ENCODE assay signal across 26 mouse cellular contexts in the genomic region with DNA sequence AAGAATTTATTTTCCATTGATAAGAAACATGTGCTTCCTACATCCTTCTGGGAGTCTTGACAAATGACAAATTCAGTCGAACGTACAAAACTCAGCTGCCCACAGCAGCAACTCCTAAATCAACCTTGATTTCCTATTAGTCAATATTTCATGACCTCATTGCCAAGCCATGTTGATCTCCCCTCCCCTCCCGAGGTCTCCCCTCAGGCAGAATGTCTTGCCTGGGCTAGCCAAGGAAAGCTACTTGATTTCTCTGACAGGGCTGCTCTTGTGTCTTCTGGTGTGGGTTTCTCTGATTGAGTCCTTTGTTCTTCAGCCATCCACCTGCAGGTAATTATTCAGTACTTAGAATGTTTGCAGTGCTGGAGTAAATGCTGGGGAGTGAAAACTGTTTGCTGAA. TPM values are rescaled to one million over a fixed set of nuclear protein-coding genes. Genes with fewer than 3 reads are reported as not detected.
DNase-seq lines count a peak whose midpoint lies in the region; ATAC-seq and TF ChIP-seq lines count a peak whose summit lies in the region.
"Had no signal": no experiment of that assay in that cellular context is flagged by ENCODE, and none has a peak within 500 bp of the region (broad histone marks: within the 10 kb centered on the region; RNA-seq: fewer than 3 reads in every experiment).

No protein-coding gene starts in this region.

- WGBS in stomach, embryonic 15.5 days = 11% methylated on average over 3 of the region's 3 CpGs
- WGBS in stomach, postnatal 0 days = 15% methylated on average over 3 of the region's 3 CpGs
- WGBS in limb, embryonic 10.5 days = 12% methylated on average over 3 of the region's 3 CpGs

- no peak overlapping the region for H3K9ac ChIP-seq in stomach, embryonic 15.5 days
- no peak overlapping the region for H3K9ac ChIP-seq in stomach, postnatal 0 days (ENCODE audit: low read length)
- H3K9ac ChIP-seq: forebrain, embryonic 13.5 days; heart, embryonic 12.5 days; liver, postnatal 0 days had no signal

- H3K4me2 ChIP-seq in stomach, embryonic 15.5 days = no peak overlapping the region
- no peak overlapping the region for H3K4me2 ChIP-seq in stomach, postnatal 0 days (replicated peaks; ENCODE audit: low read depth)
- H3K4me2 ChIP-seq: forebrain, embryonic 13.5 days; heart, embryonic 12.5 days had no signal

- H3K9me3 ChIP-seq in stomach, embryonic 15.5 days = no peaks in the 10 kb centered on the region
- H3K9me3 ChIP-seq in stomach, postnatal 0 days (ENCODE audit: control insufficient read depth, low read length) = no peaks in the 10 kb centered on the region
- no peaks in the 10 kb centered on the region for H3K9me3 ChIP-seq in limb, embryonic 10.5 days (replicated peaks)
- H3K9me3 ChIP-seq: forebrain, embryonic 13.5 days; heart, embryonic 12.5 days; megakaryocyte, embryonic 14.5 days had no signal

- TF ChIP-seq EP300 in stomach, postnatal 0 days (optimal IDR thresholded peaks at IDR 0.05) = no peak

- 0 out of 2 replicates have a peak overlapping the region, but pooled peaks have one; percentile 0 for H3K27ac ChIP-seq in stomach, embryonic 15.5 days
- no peak overlapping the region for H3K27ac ChIP-seq in stomach, postnatal 0 days (replicated peaks)
- peak overlapping the region; percentile 4; the same call in 1 of the 2 replicates for H3K27ac ChIP-seq in limb, embryonic 10.5 days
- H3K27ac ChIP-seq: forebrain, embryonic 13.5 days; left cerebral cortex, adult 2 months had no signal

- DNase-seq in embryo, embryonic 10 days (ENCODE audit: low spot score) = peak; percentile 43
- no peak for DNase-seq in embryo, embryonic 9.5 days (ENCODE audit: extremely low spot score)
- no peak for DNase-seq in stomach, postnatal 0 days (ENCODE audit: low spot score)
- peak; percentile 48 for DNase-seq in limb, embryonic 10.5 days (ENCODE audit: low spot score)
- DNase-seq in right cerebral cortex, postnatal 4 days = no peak
- DNase-seq in c-Kit-positive CD71-positive TER-119-positive erythroid progenitor cells, embryonic 14.5 days (ENCODE audit: low spot score) = no peak
- DNase-seq: adrenal gland, postnatal 36 days; cerebellum, adult 8-10 months; gastrocnemius, postnatal 36 days; heart, postnatal 36 days; kidney, adult 11 months; kidney, postnatal 10 days; liver; liver, postnatal 0 days; spleen, adult 18-20 months; thymus, postnatal 14 days had no signal

- H3K27me3 ChIP-seq in stomach, embryonic 15.5 days (replicated peaks) = no peaks in the 10 kb centered on the region
- H3K27me3 ChIP-seq in stomach, postnatal 0 days (ENCODE audit: control insufficient read depth, insufficient read depth, low read length) = no peaks in the 10 kb centered on the region
- no peaks in the 10 kb centered on the region for H3K27me3 ChIP-seq in limb, embryonic 10.5 days (ENCODE audit: low read depth, poor library complexity, severe bottlenecking)
- H3K27me3 ChIP-seq: CH12.LX; forebrain, embryonic 13.5 days; heart, embryonic 12.5 days had no signal

- peaks cover 19% of the 10 kb centered on the region for H3K4me1 ChIP-seq in stomach, embryonic 15.5 days
- H3K4me1 ChIP-seq in stomach, postnatal 0 days (replicated peaks; ENCODE audit: control insufficient read depth, insufficient read depth) = no peaks in the 10 kb centered on the region
- H3K4me1 ChIP-seq in limb, embryonic 10.5 days = peaks cover 47% of the 10 kb centered on the region

- no peak for ATAC-seq in stomach, embryonic 15.5 days (ENCODE audit: insufficient read depth, low FRiP score, low read depth)
- no peak for ATAC-seq in stomach, postnatal 0 days (ENCODE audit: low FRiP score, low TSS enrichment)
- ATAC-seq in erythroblast, adult 5-6 weeks (replicated peaks; ENCODE audit: low FRiP score, poor library complexity, severe bottlenecking) = no peak
- ATAC-seq: activated CD4-positive, CD25-positive, alpha-beta regulatory T cell, adult 4 months; forebrain, embryonic 13.5 days; hindbrain, embryonic 16.5 days; liver, postnatal 0 days; midbrain, embryonic 16.5 days had no signal

- no peak for TF ChIP-seq CTCF in stomach, postnatal 0 days (IDR thresholded peaks at IDR 0.05; ENCODE audit: low read depth)

- H3K36me3 ChIP-seq in stomach, embryonic 15.5 days = no peaks in the 10 kb centered on the region
- no peaks in the 10 kb centered on the region for H3K36me3 ChIP-seq in stomach, postnatal 0 days (ENCODE audit: control insufficient read depth, insufficient read depth, low read length)
- no peaks in the 10 kb centered on the region for H3K36me3 ChIP-seq in limb, embryonic 10.5 days
- H3K36me3 ChIP-seq: heart, embryonic 12.5 days had no signal

- H3K4me3 ChIP-seq in stomach, embryonic 15.5 days (replicated peaks) = no peak overlapping the region
- H3K4me3 ChIP-seq in stomach, postnatal 0 days (ENCODE audit: low read depth, low read length) = no peak overlapping the region
- no peak overlapping the region for H3K4me3 ChIP-seq in limb, embryonic 10.5 days
- H3K4me3 ChIP-seq: forebrain, embryonic 13.5 days; heart, embryonic 12.5 days; left cerebral cortex, adult 2 months; megakaryocyte, embryonic 14.5 days had no signal

RNA-seq across cellular contexts. Expression of a gene that starts 58.7 kb away (rescaled TPM):
- polyA plus RNA-seq in stomach, embryonic 15.5 days (2015; fragmentation: Nextera tagmentation; extraction: Ambion mirVana) = 1,038 and 1,102 TPM in 2 replicates
- 1,738 and 2,538 TPM in 2 replicates for polyA plus RNA-seq in stomach, postnatal 0 days (2015; fragmentation: Nextera tagmentation; extraction: Ambion mirVana)
- 252 and 286 TPM in 2 replicates for polyA plus RNA-seq in limb, embryonic 10.5 days (2016; fragmentation: Nextera tagmentation; extraction: Ambion mirVana)
- 213 and 329 TPM in 2 replicates for total RNA-seq in erythroblast, adult 5-6 weeks (2015; ENCODE audit: low replicate concordance)
- 393 and 461 TPM in 2 replicates for total RNA-seq in erythroblast, adult 5-6 weeks (2017; ENCODE audit: low replicate concordance)

Comparison
In these comparisons a context has a peak if more than half of its experiments do, and no peak if none do; other contexts are left out.
1. DNase-seq: peak in embryo, embryonic 10 days (single experiment) and limb, embryonic 10.5 days (single experiment); none in embryo, embryonic 9.5 days (single experiment), stomach, postnatal 0 days (single experiment), right cerebral cortex, postnatal 4 days (single experiment) and c-Kit-positive CD71-positive TER-119-positive erythroid progenitor cells, embryonic 14.5 days (single experiment).